Mouse (Mus musculus) kidney, postnatal 14 days (tissue): ENCODE data around the gene Ppy.

Experiments
- DNase-seq: peaks from one replicate; pipeline ENCODE4 v3.0.0; 2022; ENCODE audit warnings: mixed read lengths

Gene Ppy

GRCm38 (mm10) chr11:102101219-102101618, at the start of gene Ppy:
TSS of gene Ppy (minus strand) at chr11:102101319.
- no peak for DNase-seq

DNA sequence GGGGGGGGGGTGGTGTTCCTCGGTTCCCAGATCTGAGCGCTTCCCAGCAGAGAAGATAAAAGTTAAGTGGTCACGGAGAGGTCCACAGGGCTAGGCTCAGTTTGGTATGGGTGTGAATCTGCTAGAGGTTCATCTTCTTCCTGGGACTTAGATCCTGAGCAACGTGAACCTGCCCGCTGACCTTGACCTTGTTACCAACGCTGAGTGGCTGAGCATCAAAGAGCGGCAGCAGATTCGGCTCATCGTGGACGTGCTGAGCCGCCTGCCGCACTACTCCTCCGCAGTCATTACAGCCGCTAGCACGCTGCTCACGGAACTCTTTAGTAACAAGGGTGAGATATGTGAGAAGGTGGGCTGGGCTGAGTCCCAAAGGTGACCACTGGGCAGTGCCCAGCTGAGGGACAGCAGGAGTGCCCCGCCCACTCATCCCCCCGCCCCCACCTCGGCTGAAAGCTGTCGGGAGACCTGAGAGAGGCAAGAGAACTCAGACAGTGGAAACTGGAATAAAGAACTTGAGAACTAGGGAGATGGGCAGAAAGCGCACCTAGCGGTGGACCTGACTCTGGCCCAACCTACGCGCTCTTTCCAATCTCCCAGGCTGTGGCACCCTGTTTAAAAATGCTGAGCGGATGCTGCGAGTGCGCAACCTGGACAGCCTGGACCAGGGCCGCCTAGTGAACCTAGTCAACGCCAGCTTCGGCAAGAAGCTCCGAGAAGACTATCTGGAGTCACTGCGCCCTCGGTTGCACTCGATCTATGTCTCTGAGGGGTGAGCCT, 46.3 kb upstream of the Ppy start:
- no peak for DNase-seq

DNA sequence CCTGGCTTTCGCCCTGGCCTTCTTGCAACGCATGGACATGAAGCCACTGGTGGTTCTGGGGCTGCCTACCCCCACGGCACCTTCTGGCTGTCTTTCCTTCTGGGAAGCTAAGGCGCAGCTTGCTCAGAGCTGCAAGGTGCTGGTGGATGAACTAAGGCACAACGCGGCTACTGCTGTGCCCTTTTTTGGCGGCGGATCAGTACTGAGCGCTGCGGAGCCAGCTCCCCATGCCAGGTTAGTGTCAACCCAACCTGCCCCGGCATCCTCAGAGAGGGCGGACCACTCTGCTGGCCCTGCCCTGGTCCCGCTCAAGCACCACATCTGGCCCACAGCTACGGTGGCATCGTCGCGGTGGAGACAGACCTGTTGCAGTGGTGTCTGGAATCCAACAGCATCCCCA, 45.4 kb upstream of the Ppy start:
- DNase-seq: no peak

- peak; percentile 26 for DNase-seq
Observed at GRCm38 (mm10) chr11:102146005-102146404, 44.9 kb upstream of the Ppy start.

- DNase-seq: no peak
Observed at GRCm38 (mm10) chr11:102145471-102146001, 44.4 kb upstream of the Ppy start, which contains the start of gene Nags. TSS of gene Nags (plus strand) at chr11:102145513.

DNA sequence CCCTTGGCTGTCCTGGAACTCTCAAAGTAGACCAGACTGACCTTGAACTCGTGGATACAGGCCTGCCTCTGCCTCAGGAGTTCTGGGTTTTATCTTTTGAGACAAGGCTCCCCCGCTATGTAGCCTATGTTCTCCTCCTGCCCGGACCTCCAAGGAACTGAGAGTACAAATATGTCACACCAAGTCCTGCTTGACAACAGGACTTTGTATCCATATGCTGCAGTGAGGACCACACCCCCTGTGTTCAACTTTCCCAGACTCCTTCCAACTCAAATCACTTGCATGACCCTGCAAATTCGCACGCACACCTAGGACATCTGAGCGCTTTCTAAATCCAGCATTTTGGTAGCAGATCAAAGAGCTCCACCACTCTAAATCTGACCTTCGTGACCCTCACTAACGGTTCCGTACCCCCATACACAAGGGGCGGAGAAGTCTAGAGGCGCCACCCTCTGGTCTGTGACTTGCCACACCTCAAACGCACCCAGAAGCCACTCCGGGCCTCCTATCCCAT, 43.9 kb upstream of the Ppy start:
- no peak for DNase-seq

- peak; percentile 57 for DNase-seq
Observed at GRCm38 (mm10) chr11:102142355-102142754, 41.2 kb upstream of the Ppy start.

DNA sequence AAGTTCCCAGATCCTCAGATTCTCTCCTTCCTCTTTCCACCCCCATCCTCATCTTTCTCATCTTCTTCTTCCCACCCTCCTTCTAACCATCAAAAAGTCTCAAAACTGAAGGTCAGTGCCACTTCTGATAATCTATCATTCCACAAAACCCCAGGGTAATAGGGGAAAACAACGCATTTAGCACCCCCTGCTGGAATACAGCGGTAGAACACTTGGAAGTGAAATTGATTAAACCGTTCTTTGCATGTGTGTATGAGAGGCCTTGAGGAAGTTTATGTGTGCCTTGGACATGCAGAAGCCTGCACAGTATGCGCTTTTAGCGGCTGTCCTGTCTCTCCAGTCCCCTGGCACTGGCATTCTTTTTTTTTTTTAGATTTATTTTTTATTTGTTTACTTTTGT, 39.4 kb upstream of the Ppy start:
- peak; percentile 67 for DNase-seq

DNA sequence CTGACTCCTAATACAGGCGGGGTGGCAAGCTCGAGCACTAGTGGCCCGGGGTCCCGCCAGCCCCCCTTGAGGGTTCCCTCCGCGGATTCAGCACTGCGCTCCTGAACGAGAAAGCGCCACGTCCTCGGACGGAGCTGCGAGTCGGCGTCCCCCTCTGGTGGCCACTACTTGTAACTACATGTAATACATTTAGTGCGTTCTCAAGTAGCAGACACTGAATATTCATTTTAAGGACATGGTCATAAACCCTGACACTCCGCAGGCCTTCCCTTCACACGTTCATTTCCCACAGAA, 37.3 kb upstream of the Ppy start:
- peak; percentile 74 for DNase-seq

GRCm38 (mm10) chr11:102137625-102138446, 36.7 kb upstream of the Ppy start:
- DNase-seq: no peak

GRCm38 (mm10) chr11:102134516-102134915, 33.4 kb upstream of the Ppy start:
- no peak for DNase-seq

- no peak for DNase-seq
Observed at GRCm38 (mm10) chr11:102117386-102117785, 16.3 kb upstream of the Ppy start.

DNA sequence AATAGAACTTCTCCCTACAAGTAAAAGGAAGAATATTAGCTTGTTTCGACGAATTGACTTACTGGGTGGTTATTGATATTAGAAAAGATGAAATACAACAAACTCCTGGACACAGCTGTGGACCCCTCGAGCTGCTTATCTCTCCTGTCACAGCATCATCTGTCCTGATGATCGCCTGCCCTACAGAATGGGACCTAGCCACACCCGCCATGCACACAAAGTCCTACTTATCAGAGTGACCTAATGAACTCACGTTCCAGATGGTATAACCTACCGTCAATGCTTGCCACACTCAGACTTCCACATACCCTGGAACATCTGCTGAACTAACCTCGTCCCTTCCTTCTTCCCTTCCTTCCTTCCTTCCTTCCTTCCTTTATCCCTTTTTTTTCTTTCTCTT, 15.1 kb upstream of the Ppy start:
- no peak for DNase-seq

DNA sequence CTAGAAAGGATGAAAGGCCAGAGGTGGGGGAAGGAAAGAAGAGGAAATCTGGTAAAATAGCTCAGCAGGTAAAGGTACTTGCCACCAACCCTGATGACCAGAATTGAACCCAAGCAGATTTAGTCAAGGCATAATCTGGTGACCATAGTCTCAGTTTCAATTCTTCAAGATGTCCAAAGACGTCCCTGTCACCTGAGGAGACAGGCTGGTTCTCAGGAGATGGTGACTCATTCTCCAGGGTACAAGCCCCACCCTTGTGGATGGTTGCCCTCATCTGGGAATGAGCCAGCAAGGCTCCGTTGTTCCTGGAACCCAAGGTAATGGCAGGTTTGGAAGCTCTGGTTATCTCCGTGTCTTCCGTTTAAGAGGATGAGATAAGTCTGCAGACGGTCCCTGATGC, 10.5 kb upstream of the Ppy start:
- no peak for DNase-seq

GRCm38 (mm10) chr11:102107732-102108131, 6.6 kb upstream of the Ppy start, which contains the start of gene Pyy:
TSS of gene Pyy (minus strand) at chr11:102107832.
- DNase-seq: no peak

DNA sequence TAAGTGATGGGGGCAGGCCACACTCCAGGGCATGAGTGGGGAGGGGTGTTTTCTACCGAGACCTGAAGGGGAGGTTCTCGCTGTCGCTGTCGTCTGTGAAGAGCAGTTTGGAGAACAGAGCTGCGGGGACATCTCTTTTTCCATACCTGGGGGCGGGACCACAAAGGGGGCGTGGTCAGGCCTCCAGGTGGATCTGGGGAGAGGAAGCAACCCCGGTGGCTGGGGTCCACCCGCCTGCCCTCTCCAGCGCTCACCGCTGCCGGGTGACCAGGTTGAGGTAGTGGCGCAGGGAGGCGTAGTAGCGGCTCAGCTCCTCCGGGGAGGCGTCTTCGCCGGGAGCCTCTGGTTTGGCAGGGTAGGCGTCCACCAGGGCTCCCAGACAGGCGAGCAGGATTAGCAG, 5.8 kb upstream of the Ppy start:
- DNase-seq: no peak

DNA sequence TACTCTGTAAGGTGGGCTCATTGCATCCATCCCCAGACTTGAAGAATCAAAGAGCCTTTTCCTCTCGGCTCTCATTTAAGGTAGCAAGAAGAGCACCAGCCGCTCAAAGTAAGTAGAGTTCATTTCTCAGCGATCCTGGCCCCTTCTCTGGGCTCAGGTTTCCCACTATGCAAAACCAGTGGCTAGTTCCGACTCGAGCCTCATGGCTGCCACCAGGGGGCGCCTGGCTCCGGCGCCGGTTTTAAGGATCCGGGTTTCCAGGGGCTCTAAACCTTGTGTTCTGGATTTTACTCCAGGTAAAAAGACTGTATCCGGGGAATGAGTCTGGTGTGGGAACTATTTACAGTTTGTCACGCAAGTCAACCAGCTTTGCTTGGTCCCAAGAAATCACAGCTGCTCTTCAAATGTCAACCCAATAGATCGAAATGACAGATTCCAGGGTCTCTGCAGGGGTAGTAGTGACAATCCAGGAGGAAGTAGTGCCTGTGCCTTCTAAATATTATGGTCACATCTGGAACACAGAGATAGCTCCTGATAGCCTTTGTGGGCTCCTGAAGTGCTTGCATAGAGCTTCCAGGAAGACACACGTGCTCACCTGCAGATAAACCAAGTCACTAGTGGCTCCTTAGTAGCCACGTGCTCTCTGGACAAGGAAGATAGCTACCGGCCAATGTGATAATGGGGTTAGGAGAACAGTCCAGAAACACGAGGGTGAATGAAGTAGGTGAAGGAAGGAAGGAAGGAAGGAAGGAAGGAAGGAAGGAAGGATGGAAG, 1.6 kb upstream of the Ppy start:
- DNase-seq: peak; percentile 75

DNA sequence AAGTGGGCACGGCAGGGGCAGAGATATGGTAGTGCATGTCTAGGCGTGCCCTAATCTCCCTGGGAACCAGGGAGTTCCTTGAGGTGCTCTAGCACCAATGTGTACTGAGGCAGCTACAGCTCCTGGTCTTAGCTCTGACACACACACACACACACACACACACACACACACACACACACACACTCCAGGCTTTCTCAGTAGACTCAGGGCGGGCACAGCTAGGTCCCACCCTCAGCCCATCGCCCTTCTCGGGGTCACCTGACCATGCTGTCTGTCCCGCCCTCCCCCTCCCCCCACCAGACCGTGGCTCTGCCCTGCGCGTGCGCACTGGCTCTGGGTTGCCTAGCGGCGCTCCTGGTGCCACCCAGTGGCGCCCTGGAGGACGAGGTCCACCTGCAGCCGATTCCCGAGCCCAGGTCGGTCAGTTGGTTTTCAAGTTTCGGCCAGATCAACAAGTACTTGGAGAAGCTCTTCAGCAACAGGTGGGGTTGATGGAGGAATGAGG, 4.2 kb downstream of the Ppy start:
- peak; percentile 85 for DNase-seq

- DNase-seq: no peak
Observed at GRCm38 (mm10) chr11:102096446-102096845, 4.7 kb downstream of the Ppy start.

GRCm38 (mm10) chr11:102095676-102096075, 5.4 kb downstream of the Ppy start:
- DNase-seq: no peak

DNA sequence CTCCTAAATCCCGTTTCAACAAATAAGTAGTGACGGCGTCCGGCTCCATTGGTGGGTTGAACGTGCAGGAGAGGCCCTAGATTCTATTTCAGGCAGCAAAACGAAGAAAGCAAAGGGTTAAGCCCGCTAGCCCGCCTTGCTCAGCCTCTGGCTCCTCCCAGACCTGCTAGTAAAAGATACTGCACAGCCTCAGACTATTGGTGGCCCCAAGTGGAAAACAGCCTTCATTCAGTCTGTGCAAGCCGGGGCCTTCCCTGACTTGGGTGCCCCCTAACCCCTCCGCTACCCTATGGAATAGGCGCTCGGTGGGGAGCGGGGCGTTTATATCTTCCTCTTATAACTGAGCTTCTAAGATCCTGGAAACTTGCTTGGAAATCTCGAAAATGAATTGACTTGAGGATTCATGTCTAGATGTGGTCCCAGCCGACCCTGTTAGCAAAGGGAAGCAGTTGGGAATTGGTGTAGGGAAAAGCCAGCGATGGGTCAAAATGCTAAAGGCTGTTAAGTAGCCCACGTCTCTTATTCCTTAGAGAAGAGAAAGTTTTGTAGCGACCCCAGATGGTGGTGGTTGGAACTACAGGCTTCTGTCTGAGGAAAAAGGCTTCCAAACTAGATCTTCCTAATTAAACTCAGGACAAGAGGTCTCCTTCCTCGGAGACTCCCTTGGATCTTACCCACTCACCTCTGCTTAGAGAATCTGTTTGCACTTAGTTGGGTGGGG, 11.9 kb downstream of the Ppy start:
- DNase-seq: peak; percentile 68
